Mouse (Mus musculus) lung, postnatal 10 days (tissue): Measurements from ENCODE around the gene Prg3.
A peak's percentile ranks its signal among the peaks of the same experiment; 100 is the strongest.

ENCODE experiments used
- DNase-seq: peaks from one replicate; pipeline ENCODE4 v3.0.0; 2021

Prg3 gene

DNA sequence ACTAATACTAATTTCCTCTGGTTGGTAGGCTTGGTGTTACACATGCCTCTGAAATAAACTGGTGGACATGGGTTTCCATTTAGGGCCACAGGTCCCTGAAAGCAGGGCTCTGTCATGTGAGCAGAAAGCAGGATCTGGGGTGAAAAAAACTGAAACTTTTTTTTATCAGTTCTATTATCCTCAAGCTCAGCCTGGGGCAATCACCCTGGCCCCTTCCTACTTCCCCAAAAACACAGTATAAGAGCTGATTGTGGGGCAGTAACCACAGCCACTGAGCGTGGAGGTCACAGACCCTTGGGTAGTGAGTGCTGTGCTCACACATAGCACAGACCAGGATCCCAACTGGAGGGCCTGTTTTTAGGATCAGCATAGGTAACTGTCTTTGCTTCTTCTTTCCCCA lies at the start of gene Prg3:
Prg3 (plus strand) TSS at position 286 of the 400 bp plus-strand sequence.
- DNase-seq, result no peak

DNA sequence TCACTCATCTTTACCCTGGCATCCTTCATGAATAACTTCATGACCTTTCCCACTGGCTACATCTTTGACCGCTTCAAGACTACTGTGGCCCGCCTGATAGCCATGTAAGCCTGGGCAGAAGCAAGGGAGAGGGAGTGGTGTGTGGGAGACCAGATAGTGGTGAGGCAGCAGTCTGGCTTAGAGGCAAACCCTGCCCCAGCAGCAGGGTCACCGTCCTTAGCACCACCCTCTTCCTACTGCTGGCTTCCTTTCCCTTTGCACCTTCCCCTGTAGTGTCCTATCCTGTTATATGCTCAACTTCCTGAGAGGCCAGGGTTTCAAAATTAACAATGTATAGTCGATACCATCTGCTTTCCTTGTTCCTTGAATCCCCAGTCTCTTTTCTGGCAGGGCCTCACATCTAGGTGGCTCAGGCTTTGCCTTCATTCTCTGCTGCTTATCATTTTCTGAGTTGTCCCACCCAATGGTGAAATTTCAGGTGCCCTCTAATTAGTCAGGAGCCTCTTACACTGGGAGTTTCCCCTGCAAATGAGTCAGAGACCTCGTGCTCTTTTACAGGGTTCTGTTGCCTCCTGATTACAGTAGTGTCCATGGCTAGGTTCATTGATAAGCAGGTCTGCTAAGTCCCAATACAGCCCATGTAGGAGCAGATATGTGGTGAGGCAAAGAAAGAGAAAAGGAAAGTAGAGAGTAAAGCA lies 49.6 kb upstream of the Prg3 start:
- DNase-seq, result peak; percentile 61

DNA sequence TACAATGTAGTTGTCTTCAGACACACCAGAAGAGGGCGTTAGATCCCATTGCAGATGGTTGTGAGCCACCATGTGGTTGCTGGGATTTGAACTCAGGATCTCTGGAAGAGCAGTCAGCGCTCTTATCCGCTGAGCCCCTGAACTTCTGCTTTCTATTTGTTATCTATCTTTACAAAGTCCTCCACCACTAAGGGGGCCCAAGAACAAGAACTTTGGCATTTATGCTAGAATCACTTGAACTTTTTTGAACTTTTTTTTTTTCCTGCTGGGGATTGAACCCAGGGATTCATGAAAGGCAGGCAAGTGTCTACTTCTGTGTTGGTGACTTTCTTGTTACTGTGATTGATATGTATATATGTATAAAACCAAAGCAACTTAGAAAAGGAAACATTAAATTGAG lies 48.7 kb upstream of the Prg3 start:
- no peak for DNase-seq

DNA sequence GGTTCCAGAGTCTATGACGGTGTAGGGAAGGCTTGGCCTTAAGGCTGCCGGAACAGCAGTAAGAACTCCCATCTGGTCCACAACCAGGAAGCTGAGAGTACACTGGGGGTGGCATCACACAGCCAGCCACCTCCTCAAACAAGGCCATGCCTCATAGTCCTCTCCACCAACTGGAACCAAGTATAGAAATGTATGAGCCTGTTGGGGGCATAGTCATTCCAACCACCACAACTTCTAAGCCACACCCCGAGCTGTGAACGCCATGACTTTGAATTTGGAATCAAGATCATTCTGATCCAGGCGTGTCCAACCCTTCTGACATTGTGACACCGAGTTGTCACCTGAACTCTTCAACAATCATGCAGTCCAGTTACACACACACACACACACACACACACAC lies 48.3 kb upstream of the Prg3 start:
- no peak for DNase-seq

DNA sequence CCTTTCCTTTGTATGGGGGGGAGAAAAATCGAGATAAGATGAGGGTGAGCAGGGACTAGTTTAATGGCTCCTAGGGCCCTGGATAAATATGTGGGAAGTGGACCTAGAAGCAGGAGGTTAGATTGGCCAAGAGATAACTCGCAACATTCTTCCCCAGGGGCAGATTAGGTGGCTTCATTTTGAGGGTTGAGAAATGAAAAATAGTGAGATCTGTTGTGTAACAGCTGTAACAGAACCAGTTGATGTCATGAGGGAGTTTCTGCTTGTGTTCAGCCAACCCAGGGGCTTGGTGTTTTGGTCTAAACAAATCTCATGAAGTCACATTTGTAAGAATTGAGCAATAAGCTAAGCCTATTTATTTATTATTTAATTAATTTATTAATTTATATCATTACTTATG lies 46.7 kb upstream of the Prg3 start:
- DNase-seq, result no peak

DNA sequence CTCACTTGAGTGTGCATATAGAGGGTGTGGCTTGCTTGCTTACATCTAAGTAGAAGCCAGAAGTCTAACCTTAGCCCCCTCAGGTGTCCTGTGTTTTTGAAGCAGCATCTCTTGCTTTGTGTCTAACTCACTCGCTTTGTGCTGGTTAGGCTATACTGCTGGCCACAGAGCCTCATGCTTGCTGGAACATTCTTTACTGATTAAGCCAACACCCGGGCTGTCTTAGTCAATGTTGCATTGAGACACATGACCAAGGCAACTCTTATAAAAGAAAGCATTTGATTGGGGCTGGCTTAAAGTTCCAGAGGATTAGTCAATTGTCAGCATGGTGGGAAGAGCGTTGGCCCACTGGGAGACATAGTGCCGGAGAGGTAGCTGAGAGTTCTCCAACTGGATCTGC lies 46.2 kb upstream of the Prg3 start:
- no peak for DNase-seq

DNA sequence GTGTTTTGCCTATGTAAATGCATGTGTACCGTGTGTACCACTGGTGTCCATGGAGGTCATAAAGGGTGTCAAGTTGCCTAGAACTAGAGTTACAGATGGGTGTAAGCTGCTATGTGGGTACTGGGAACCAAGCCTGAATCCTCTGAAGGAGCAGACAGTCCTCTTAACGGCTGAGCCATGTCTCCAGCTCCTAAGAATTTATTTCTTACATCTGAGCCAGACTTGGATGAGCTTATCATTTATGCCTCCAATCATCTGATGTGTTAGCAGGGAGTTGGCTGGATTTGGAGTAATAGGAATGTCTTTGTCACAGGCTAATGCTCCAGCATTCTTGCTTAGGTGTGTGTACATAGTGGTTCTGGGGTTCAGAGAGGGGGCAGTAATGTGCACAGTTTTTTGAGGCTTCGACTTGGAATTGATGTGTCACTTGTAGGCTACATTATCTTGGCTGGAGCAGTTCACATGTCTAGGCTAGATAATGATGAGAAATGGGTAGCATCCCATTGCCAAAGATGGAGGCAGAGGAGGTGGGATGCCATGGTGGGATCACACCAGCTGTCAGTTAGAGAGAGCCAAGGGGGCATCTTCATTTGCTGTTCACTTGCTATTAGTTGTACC lies 40.8 kb upstream of the Prg3 start:
- DNase-seq, result no peak

DNA sequence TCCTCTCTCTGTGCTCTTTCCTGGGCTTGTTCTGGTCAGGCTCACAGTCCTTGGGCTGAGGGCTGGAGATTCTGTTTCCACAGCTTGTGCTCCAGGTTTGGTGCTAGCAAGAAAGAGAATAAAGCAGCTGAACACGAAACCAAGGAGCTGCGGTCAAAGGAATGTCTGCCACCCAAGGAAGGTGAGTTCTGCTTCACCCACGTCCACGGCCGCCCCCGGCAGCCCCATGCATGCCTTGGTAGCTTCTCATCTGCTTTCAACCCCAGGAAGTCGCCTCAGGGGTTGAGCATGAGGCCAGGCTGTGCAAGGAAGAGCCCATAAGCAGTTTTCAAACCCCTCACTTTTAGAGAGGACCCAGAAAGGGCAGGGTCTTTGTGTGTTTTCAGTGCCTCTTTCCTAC lies 39.8 kb upstream of the Prg3 start:
- DNase-seq, result no peak

DNA sequence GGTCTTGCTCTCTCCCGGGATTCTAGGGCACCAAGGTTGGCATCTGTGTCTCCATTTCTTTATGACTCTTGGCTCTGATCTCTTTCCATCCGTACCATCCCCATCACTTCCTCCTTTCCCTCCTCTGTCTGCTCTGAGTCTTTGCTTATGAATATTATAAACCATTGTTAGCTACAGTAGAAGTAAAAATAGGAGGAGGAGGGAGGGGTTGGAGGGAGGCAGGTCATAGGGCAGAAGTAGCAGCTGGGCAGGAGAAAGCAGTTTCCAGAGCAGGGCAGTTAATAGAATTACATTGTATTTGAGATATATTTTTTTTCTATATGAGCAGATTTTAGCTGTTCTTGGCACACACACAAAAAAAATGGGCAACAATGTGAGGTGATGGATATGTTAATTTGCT lies 39.3 kb upstream of the Prg3 start:
- DNase-seq, result no peak

DNA sequence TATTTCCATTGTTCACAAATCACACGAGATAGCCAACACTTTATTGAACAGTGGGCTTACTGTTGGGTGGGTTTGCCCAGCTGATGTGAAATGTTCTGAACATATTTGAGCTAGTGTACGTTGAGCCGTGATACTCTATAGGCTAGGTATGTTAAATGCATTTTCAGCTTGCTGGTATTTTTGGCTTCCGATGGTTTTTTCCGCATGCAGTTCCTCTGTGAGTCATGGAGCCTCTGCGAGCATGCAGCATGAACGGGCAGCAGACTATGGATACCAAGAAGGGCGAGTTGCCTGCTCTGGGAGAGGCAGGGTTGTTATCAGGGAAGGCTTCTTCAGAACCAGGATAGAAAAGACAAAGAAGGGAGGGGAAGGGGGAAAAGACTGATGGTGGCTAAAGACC lies 37.0 kb upstream of the Prg3 start:
- DNase-seq, result no peak

DNA sequence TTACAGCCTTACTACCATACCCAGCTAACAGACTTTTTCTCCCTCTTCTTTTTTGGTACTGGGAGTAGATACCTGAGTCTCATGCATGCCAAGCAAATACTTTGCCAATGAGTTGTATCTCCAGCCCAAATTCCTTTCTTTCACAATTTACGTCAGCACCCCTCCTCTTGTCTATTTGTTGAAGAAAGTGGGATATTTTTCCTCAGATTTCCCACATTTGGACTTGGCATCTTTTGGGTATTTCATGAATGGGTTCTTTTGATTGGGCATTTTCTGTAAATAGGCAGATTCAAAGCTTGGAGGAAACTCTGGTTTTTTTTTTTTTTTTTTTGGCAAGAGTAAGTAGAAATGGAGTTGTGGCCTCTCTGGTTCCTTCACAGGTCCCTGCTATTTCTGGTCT lies 35.8 kb upstream of the Prg3 start:
- DNase-seq, result no peak

DNA sequence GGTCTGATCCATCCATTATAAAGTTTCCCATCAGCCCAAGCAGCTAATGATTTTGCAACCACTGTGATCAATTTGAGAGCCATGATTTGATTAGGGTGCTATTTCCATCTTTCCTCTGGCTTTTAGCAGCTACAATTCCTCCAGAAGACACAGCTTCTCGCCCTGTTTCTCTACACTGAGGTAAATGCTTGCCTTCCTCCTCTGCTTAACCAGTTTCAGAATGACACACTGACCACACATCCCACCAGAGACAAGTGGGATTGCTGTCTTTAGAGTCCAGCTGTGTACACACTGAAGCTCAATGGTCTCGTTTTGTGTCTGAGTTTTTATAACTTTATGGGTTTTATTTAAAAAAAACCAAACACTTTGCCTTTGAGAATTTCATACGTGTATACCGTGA lies 35.3 kb upstream of the Prg3 start:
- DNase-seq, result no peak

DNA sequence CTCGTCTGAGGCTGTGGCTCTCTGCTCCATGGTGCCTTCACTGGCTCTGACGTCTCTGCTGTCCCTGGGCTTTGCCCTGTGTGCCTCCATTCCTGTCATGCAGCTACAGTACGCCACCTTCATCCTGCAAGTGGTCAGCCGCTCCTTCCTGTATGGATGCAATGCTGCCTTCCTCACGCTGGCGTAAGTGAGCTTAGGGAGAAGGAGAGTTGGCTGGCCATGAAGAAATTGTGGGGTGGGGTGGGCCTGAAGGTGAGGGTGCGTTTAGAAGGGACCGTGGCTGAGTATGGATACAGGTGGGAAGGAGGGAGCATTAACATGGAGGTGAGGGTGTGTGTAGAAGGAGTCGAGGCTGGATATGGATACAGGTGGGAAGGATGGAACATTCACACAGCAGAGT lies 32.6 kb upstream of the Prg3 start:
- DNase-seq, result no peak

DNA sequence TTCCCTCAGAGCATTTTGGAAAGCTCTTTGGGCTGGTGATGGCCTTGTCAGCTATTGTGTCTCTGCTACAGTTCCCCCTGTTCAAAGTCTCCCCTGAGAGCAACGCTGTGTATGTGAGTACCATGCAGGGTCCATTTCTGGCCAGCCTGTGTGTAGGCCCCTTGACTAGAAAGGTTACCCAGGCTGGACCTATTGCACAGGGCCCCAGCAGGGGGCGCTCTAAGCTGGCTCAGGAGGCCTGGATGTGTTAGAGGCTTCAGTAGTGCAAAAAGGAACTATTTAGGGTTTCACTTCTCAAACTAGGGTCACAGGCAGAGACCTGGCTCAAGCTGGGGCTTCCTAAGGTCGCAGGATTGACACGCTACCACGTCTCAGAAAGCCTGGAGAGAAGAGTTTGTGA lies 31.7 kb upstream of the Prg3 start:
- peak; percentile 62 for DNase-seq

DNA sequence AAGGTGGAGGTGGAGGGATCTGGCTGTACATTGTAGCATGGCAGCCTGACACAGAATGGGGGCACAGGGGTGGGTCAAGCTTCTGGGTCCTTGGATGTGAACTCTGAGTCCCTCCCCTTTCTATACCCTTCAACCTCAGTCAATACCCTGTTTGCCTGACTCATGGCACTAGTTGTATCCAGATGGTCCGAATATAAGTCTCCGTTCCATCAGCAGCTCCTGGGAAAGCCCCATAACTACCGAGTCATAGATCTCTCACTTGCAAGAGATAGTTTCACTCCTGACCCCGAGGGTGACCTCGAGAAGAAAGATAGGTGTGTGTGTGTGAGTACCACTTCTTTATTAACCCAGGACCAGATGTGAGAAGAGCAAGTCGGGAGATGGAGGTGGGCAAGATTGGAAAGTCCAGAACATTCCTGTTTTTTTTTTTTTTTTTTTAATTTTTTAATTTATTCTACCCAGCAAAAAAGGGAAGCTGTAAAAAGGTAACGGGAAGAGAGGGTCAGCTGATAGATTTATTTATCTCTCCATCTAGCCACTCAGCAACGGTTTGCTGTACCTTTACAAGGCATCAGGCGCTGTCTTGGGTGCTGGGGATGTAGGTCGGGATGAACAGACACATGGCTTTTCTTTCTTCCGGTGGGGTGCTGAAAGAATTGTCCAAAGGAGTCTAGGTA lies 29.3 kb upstream of the Prg3 start:
- no peak for DNase-seq

DNA sequence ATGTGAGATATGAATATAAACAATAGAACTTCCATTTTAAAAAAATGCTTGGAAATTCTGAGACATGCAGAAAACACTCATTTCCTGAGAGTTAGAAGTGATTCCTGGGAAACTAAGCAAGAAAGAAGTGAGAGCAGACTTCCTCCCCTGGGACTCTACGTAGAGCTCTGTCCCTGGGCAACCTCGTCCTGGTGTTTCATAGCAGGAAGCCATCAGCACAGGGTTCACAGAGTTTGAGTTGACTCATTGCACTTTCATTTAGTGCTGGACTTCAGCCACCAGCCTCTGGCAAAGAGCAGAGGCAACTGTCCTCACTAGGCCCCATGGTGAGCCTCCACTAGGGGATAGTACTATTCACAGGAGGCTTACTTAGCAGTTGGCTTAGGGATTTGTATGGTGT lies 26.7 kb upstream of the Prg3 start:
- DNase-seq, result peak; percentile 70

DNA sequence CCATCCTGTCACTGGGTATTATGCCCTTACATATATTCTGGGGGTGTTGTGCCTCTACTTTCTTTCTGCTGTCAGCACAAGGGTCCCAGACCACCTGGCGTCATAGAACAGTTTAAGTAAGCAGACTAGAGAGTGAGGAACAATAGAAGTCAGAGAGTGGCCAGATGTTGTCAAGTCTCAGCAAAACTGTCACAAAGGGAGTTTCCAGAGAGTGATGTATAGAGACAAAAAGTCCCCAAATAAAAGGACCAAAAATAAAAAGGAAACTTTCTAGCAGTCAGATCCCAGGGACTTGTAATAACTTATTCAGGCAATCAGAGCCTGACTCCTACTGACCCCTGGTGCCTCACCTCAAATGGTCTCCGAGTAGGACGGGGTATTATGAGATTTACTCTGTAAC lies 26.1 kb upstream of the Prg3 start:
- no peak for DNase-seq

DNA sequence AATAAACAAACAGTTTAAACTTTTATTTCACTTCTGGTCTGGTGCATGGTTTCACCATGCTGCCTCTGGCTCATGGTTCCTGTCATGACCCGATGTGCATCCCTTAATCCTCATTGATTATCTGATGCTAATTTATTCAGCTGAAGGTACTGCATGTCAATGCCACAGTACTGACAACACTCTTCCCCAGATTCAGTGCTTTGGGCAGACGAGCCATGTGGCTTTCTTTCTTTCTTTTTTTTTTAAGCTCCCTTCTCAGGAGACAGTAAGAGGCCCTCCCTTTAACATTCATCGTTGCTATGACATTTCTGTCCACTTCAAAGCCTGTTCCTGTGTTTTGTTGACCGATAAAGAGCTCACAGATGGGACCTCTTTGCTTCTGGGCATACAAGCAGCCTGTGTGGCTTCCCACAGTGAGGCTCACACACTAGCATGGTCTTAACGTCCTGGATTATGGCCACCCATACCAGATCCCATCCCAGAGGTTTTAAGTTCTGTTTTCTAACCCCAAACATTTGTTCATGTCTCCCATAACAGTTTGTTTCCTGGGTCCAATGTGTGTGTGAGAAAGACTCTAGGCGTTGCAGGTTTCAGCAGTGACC lies 25.0 kb upstream of the Prg3 start:
- no peak for DNase-seq

DNA sequence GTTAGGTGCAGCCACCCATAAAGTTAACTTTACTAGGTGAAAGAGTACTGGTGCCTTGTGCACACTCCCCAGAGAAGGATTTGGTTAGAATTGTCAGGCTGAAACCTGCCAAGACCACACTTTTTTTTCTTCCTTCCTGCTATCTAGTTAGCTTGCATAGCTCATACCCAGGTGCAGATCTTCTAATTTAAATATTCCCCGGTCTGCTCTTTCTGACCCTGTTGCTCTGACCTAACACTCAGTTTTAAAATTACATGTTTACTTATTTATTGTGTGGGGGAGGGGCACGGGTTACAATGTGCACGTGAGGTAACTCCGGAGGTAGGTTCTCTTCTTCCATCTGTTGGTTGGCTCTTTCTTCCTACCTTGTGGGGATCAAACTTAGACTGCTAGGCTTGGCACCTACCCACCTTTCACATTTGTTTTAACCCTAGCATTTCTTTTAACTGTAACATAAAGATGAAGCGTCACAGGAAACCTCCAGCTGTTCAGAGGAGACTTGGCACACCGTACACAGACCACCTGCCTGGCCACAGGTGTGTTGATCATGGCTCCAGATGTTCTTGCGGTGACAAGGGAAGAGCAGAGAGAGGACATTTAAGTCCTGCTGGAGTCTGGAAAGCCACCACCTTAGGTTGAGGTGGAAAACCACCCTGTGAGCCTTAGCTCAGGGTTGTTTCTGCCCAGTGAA lies 23.8 kb upstream of the Prg3 start:
- no peak for DNase-seq

DNA sequence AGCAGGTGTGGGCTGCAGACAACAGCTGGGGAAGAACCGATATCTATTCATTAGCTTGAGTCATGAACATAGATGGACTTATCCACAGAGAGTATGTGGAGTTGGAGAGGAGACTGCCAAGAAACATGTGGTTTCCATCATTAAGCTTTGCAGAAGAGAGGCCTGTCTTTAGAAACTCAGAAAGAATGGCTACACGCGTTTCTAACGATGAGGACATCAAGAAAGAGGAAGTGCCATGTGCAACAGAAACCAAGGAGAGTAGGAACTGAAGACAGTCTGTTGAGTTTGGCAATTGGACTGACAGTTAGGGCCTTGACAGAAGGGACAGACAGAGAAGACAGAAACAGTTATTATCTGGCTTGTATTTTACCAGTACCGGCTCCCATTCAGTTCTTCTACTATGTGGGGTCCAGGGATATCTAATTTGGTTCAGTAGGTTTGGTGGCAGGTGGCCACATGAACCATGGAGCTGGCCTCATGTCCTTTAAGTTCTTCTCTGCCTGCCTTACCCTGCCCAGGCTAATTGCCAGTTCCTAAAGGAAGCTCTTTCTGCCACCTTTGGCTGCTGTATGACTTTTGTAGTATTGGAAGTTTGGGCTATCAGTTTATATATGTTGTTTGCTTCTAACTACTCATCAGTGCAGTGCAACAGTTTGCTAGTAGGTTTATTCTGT lies 20.6 kb upstream of the Prg3 start:
- no peak for DNase-seq

DNA sequence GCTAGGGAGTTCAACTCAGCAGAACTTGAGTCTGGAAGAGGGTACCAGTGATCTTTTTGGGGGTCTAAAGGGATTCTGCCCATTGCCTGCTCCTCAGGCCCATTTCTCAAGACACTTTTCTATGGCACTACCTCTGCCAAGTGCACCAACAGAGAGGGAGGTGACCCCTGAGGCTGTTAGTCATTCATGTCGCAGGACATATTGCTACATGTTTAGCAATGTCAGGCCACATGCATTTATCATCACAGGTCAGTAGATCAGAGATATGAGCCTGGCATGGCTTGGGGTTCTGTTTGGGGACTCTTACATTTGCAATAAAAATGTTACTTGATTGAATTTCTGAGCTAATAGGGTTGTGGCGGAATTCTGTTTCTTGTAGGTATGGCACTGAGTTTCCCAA lies 12.4 kb upstream of the Prg3 start:
- DNase-seq, result no peak

DNA sequence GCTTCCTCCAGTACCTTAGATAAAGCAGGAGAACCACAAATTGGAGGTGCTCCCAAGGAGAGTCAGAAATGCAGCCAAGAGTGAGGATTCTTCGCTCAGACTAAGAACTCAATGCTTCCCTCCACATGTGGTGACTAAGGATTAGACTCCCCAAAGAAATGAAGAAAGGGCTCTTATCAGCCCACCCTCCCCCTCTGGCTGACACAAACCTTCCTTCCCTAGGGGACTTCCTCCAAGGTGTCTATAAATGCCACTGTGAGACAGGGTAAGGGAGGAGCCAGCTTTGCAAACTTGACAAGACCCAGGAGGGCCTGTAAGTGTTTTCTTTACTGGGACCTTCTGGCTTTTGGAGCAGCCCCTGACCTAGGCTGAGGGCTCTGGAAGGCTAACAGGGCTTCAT lies 7.8 kb upstream of the Prg3 start, which contains the start of gene Prg2:
Prg2 (plus strand) TSS at position 274 of the 400 bp plus-strand sequence.
- DNase-seq, result no peak

DNA sequence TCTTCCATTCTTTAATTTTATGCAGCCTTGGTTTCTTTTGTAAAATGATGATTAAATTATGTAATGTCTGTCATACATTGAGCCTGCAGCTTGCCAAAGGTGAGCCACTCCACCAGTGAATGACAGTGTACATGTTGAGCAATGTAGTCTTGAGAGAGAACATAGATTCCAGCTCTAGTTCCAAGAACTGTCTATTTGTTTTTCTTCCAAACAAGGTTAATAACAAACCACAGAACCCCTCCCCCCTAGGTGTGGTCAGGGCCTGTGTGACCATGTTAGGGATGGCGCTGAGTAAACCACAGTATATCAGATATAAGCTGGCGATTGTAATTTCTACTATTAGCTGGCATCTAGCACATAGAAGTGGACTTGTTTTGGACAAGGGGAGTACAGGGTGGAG lies 8.4 kb downstream of the Prg3 start:
- no peak for DNase-seq
